12 mouse cellular contexts compared by ENCODE assay signal in genomic region chr2:32731911-32732310, GRCm38 (mm10). TPM values are rescaled to one million over a fixed set of nuclear protein-coding genes. Genes with fewer than 3 reads are reported as not detected.
A peak's percentile ranks its signal among the peaks of the same experiment; 100 is the strongest.
DNase-seq lines count a peak whose midpoint lies in the region; ATAC-seq and TF ChIP-seq lines count a peak whose summit lies in the region.
"Had no signal": no experiment of that assay in that cellular context is flagged by ENCODE, and none has a peak within 500 bp of the region (broad histone marks: within the 10 kb centered on the region; RNA-seq: fewer than 3 reads in every experiment).

No protein-coding gene starts in this region.

- ATAC-seq in hindbrain, embryonic 13.5 days (ENCODE audit: low FRiP score), result no peak
- ATAC-seq in hindbrain, embryonic 11.5 days (ENCODE audit: low FRiP score), result no peak
- no peak for ATAC-seq in neural tube, embryonic 13.5 days (ENCODE audit: low read depth)

- H3K9ac ChIP-seq in hindbrain, embryonic 13.5 days, result no peak overlapping the region
- H3K9ac ChIP-seq in hindbrain, embryonic 11.5 days (ENCODE audit: low read depth, low read length), result no peak overlapping the region
- no peak overlapping the region for H3K9ac ChIP-seq in neural tube, embryonic 13.5 days

- H3K9me3 ChIP-seq in hindbrain, embryonic 13.5 days, result no peaks in the 10 kb centered on the region
- no peaks in the 10 kb centered on the region for H3K9me3 ChIP-seq in hindbrain, embryonic 11.5 days (ENCODE audit: control insufficient read depth, low read length)
- H3K9me3 ChIP-seq in neural tube, embryonic 13.5 days, result no peaks in the 10 kb centered on the region

- no peak overlapping the region for H3K4me3 ChIP-seq in hindbrain, embryonic 13.5 days
- no peak overlapping the region for H3K4me3 ChIP-seq in hindbrain, embryonic 11.5 days (ENCODE audit: low read depth, low read length)
- no peak overlapping the region for H3K4me3 ChIP-seq in neural tube, embryonic 13.5 days
- H3K4me3 ChIP-seq in left cerebral cortex, adult 2 months, result no peak overlapping the region

- WGBS in hindbrain, embryonic 13.5 days, result 70% methylated on average over 4 of the region's 4 CpGs
- 76% methylated on average over 4 of the region's 4 CpGs for WGBS in hindbrain, embryonic 11.5 days
- 73% methylated on average over 4 of the region's 4 CpGs for WGBS in neural tube, embryonic 13.5 days

- no peaks in the 10 kb centered on the region for H3K27me3 ChIP-seq in hindbrain, embryonic 13.5 days
- H3K27me3 ChIP-seq in hindbrain, embryonic 11.5 days (ENCODE audit: control insufficient read depth, insufficient read depth, low read length), result no peaks in the 10 kb centered on the region
- no peaks in the 10 kb centered on the region for H3K27me3 ChIP-seq in neural tube, embryonic 13.5 days
- H3K27me3 ChIP-seq: CH12.LX had no signal

- H3K4me1 ChIP-seq in hindbrain, embryonic 13.5 days (replicated peaks), result peaks cover 24% of the 10 kb centered on the region
- peaks cover 2% of the 10 kb centered on the region; the same call in 1 of the 2 replicates for H3K4me1 ChIP-seq in hindbrain, embryonic 11.5 days (replicated peaks; ENCODE audit: control insufficient read depth, insufficient read depth, low read length)
- H3K4me1 ChIP-seq in neural tube, embryonic 13.5 days (replicated peaks), result peaks cover 25% of the 10 kb centered on the region

- intact Hi-C loops in left cerebral cortex, adult 2 months (cut with DNase I), result no loop called here

- peak overlapping the region; percentile 23; the same call in 1 of the 2 replicates for H3K27ac ChIP-seq in hindbrain, embryonic 13.5 days
- no peak overlapping the region for H3K27ac ChIP-seq in hindbrain, embryonic 11.5 days (ENCODE audit: low read depth, low read length)
- peak overlapping the region; percentile 49; the same call in 1 of the 2 replicates for H3K27ac ChIP-seq in neural tube, embryonic 13.5 days (replicated peaks)
- H3K27ac ChIP-seq in left cerebral cortex, adult 2 months, result no peak overlapping the region

- no peak for TF ChIP-seq CTCF in left cerebral cortex, adult 2 months (IDR thresholded peaks at IDR 0.05)

- DNase-seq in hindbrain, embryonic 11.5 days (ENCODE audit: low spot score), result no peak
- DNase-seq in neural tube, embryonic 10.5 days (ENCODE audit: extremely low spot score, low spot score), result no peak
- peak; percentile 45 to 60 for DNase-seq in kidney, postnatal 4 days
- no peak for DNase-seq in left cerebral cortex, adult 2 months (ENCODE audit: extremely low spot score in 1 of 2, low spot score in 2 of 2)
- DNase-seq in testis, postnatal 10 days (ENCODE audit: low spot score), result no peak
- DNase-seq in cerebellum, adult 9-11 months, result no peak
- DNase-seq: right cerebral cortex, adult 18-20 months; thymus, postnatal 14 days had no signal

- no peaks in the 10 kb centered on the region for H3K36me3 ChIP-seq in hindbrain, embryonic 13.5 days
- H3K36me3 ChIP-seq in hindbrain, embryonic 11.5 days (ENCODE audit: control insufficient read depth, insufficient read depth, low read length), result no peaks in the 10 kb centered on the region
- H3K36me3 ChIP-seq in neural tube, embryonic 13.5 days, result no peaks in the 10 kb centered on the region

- no peak overlapping the region for H3K4me2 ChIP-seq in hindbrain, embryonic 13.5 days
- H3K4me2 ChIP-seq in hindbrain, embryonic 11.5 days (replicated peaks; ENCODE audit: low read depth, low read length), result no peak overlapping the region
- H3K4me2 ChIP-seq in neural tube, embryonic 13.5 days, result no peak overlapping the region

RNA-seq across cellular contexts. Expression of gene 6330409D20Rik, which starts 8.9 kb away (rescaled TPM):
- polyA plus RNA-seq in hindbrain, embryonic 13.5 days (2015; fragmentation: Nextera tagmentation; extraction: Ambion mirVana), result 3.3 and 3.7 TPM in 2 replicates
- polyA plus RNA-seq in hindbrain, embryonic 11.5 days (2014; fragmentation: Nextera tagmentation; extraction: Ambion mirVana), result 2.3 and 3.0 TPM in 2 replicates
- polyA plus RNA-seq in neural tube, embryonic 13.5 days (2015; fragmentation: Nextera tagmentation; extraction: Ambion mirVana), result 3.2 and 4.0 TPM in 2 replicates
- 1 to 10 TPM; 1.6 to 2.2 TPM for total RNA-seq in left cerebral cortex, adult 2 months (2021)
- total RNA-seq: CH12.LX; common myeloid progenitor, adult 5-6 weeks had no signal

RNA-seq across cellular contexts. Expression of gene Sh2d3c, which starts 11.1 kb away (rescaled TPM):
- 41.8 and 50.5 TPM in 2 replicates for polyA plus RNA-seq in hindbrain, embryonic 13.5 days (2015; fragmentation: Nextera tagmentation; extraction: Ambion mirVana)
- 25.9 and 27.6 TPM in 2 replicates for polyA plus RNA-seq in hindbrain, embryonic 11.5 days (2014; fragmentation: Nextera tagmentation; extraction: Ambion mirVana)
- polyA plus RNA-seq in neural tube, embryonic 13.5 days (2015; fragmentation: Nextera tagmentation; extraction: Ambion mirVana), result 42.5 and 51.4 TPM in 2 replicates
- 10 to 100 TPM; 31.1 to 42.5 TPM for total RNA-seq in left cerebral cortex, adult 2 months (2021)

RNA-seq across cellular contexts. Expression of gene Cdk9, which starts 19.0 kb away (rescaled TPM):
- polyA plus RNA-seq in hindbrain, embryonic 13.5 days (2015; fragmentation: Nextera tagmentation; extraction: Ambion mirVana), result 74.9 and 81.9 TPM in 2 replicates
- 77.3 and 79.9 TPM in 2 replicates for polyA plus RNA-seq in hindbrain, embryonic 11.5 days (2014; fragmentation: Nextera tagmentation; extraction: Ambion mirVana)
- 72.2 and 74.6 TPM in 2 replicates for polyA plus RNA-seq in neural tube, embryonic 13.5 days (2015; fragmentation: Nextera tagmentation; extraction: Ambion mirVana)
- 100 to 1,000 TPM; 129 to 134 TPM for total RNA-seq in left cerebral cortex, adult 2 months (2021)

RNA-seq across cellular contexts. Expression of gene Tor2a, which starts 25.1 kb away (rescaled TPM):
- polyA plus RNA-seq in hindbrain, embryonic 13.5 days (2015; fragmentation: Nextera tagmentation; extraction: Ambion mirVana), result 54.2 and 54.4 TPM in 2 replicates
- 53.1 and 53.5 TPM in 2 replicates for polyA plus RNA-seq in hindbrain, embryonic 11.5 days (2014; fragmentation: Nextera tagmentation; extraction: Ambion mirVana)
- 53.2 and 55.8 TPM in 2 replicates for polyA plus RNA-seq in neural tube, embryonic 13.5 days (2015; fragmentation: Nextera tagmentation; extraction: Ambion mirVana)
- 10 to 100 TPM; 30.4 to 30.7 TPM for total RNA-seq in left cerebral cortex, adult 2 months (2021)

RNA-seq across cellular contexts. Expression of gene Fpgs, which starts 28.0 kb away (rescaled TPM):
- polyA plus RNA-seq in hindbrain, embryonic 13.5 days (2015; fragmentation: Nextera tagmentation; extraction: Ambion mirVana), result 14.5 and 16.4 TPM in 2 replicates
- polyA plus RNA-seq in hindbrain, embryonic 11.5 days (2014; fragmentation: Nextera tagmentation; extraction: Ambion mirVana), result 11.2 and 13.6 TPM in 2 replicates
- 14.3 and 14.7 TPM in 2 replicates for polyA plus RNA-seq in neural tube, embryonic 13.5 days (2015; fragmentation: Nextera tagmentation; extraction: Ambion mirVana)
- total RNA-seq in left cerebral cortex, adult 2 months (2021), result 10 to 100 TPM in 1 of 2 experiments, 1 to 10 TPM in 1; 9.4 to 10.5 TPM

Comparison
In these comparisons a context has a peak if more than half of its experiments do, and no peak if none do; other contexts are left out.
1. H3K27ac ChIP-seq: peak in hindbrain, embryonic 13.5 days (single experiment) and neural tube, embryonic 13.5 days (single experiment); none in hindbrain, embryonic 11.5 days (single experiment) and left cerebral cortex, adult 2 months (single experiment).
2. DNase-seq: peak in kidney, postnatal 4 days (2 of 2); none in hindbrain, embryonic 11.5 days (single experiment), neural tube, embryonic 10.5 days (single experiment), left cerebral cortex, adult 2 months (0 of 2), testis, postnatal 10 days (single experiment) and cerebellum, adult 9-11 months (single experiment).